Mouse (Mus musculus): ENCODE results near the gene Zfp770. TPM values are rescaled to one million over a fixed set of nuclear protein-coding genes. Genes with fewer than 3 reads are reported as not detected.

Gene Zfp770
- polyA plus RNA-seq, 1 experiment from 2014 or later = 3.1 TPM

Small RNAs within 50 kb of the gene (microRNA-seq; reads per million reads assigned to microRNA genes)
- not detected for gene Mir7002

Other genes with a start within 250 kb of the Zfp770 start
- 1.7 and 2.3 TPM in 2 replicates for gene Gjd2, start 187.8 kb downstream of the Zfp770 start, polyA plus RNA-seq (2016; fragmentation: Nextera tagmentation; extraction: Ambion mirVana)
- 106 and 158 TPM in 2 replicates for gene Actc1, start 147.9 kb downstream of the Zfp770 start, polyA plus RNA-seq (2016; fragmentation: Nextera tagmentation; extraction: Ambion mirVana)
- 50.6 and 55.5 TPM in 2 replicates for gene Aqr, start 14.4 kb downstream of the Zfp770 start, polyA plus RNA-seq (2016; fragmentation: Nextera tagmentation; extraction: Ambion mirVana)

Data from neural tube, embryonic 12.5 days (tissue).